Mouse (Mus musculus): ENCODE results near the gene Stoml3. TPM values are rescaled to one million over a fixed set of nuclear protein-coding genes. Genes with fewer than 3 reads are reported as not detected.

The Stoml3 gene
- polyA plus RNA-seq, 1 experiment from 2014 or later, result not detected

- 89% methylated on average over 7 of the region's 7 CpGs for WGBS
- H3K27me3 ChIP-seq (replicated peaks; ENCODE audit: control insufficient read depth, insufficient read depth, low read length), result no peaks in the 10 kb centered on the region
- no peak overlapping the region for H3K9ac ChIP-seq (ENCODE audit: low read length)
- no peak overlapping the region for H3K4me3 ChIP-seq (ENCODE audit: low read depth, low read length)
- DNase-seq (ENCODE audit: low spot score) (no peak), ATAC-seq (no peak)
- H3K9me3 ChIP-seq (replicated peaks; ENCODE audit: control insufficient read depth, low read length), result no peaks in the 10 kb centered on the region
- H3K27ac ChIP-seq (ENCODE audit: low read depth, low read length), result no peak overlapping the region
- H3K36me3 ChIP-seq (ENCODE audit: control insufficient read depth, insufficient read depth, low read length), result no peaks in the 10 kb centered on the region
- no peaks in the 10 kb centered on the region for H3K4me1 ChIP-seq (ENCODE audit: control insufficient read depth, insufficient read depth, low read length)
- no peak overlapping the region for H3K4me2 ChIP-seq (ENCODE audit: low read length)
These were observed 64.2 kb downstream of the Stoml3 start for GRCm38 (mm10) chr3:53552691-53553090.

GRCm38 (mm10) chr3:53555031-53555952, 66.8 kb downstream of the Stoml3 start:
- Histone ChIP-seq H3K9me3 (replicated peaks; ENCODE audit: control insufficient read depth, low read length) (no peaks in the 10 kb centered on the region), H3K27me3 (replicated peaks; ENCODE audit: control insufficient read depth, insufficient read depth, low read length) (no peaks in the 10 kb centered on the region), H3K4me2 (ENCODE audit: low read length) (no peak overlapping the region), H3K4me3 (ENCODE audit: low read depth, low read length) (no peak overlapping the region), H3K4me1 (ENCODE audit: control insufficient read depth, insufficient read depth, low read length) (no peaks in the 10 kb centered on the region), H3K36me3 (ENCODE audit: control insufficient read depth, insufficient read depth, low read length) (no peaks in the 10 kb centered on the region), H3K27ac (ENCODE audit: low read depth, low read length) (no peak overlapping the region), H3K9ac (ENCODE audit: low read length) (no peak overlapping the region)
- WGBS, result 50% methylated on average over 10 of the region's 10 CpGs
- DNase-seq (ENCODE audit: low spot score) (no peak), ATAC-seq (no peak)

GRCm38 (mm10) chr3:53557388-53558214, 69.1 kb downstream of the Stoml3 start:
- DNase-seq (ENCODE audit: low spot score), result peak; percentile 42

More at GRCm38 (mm10) chr3:53557388-53558214, 69.1 kb downstream of the Stoml3 start:
- H3K9me3 ChIP-seq (replicated peaks; ENCODE audit: control insufficient read depth, low read length), result no peaks in the 10 kb centered on the region
- ATAC-seq, result peak; percentile 40; the same call in 1 of the 2 replicates
- WGBS, result 76% methylated on average over 16 of the region's 16 CpGs
- no peaks in the 10 kb centered on the region for H3K4me1 ChIP-seq (ENCODE audit: control insufficient read depth, insufficient read depth, low read length)
- no peak overlapping the region for H3K4me2 ChIP-seq (ENCODE audit: low read length)
- no peaks in the 10 kb centered on the region for H3K36me3 ChIP-seq (ENCODE audit: control insufficient read depth, insufficient read depth, low read length)
- no peak overlapping the region for H3K9ac ChIP-seq (ENCODE audit: low read length)
- H3K27me3 ChIP-seq (replicated peaks; ENCODE audit: control insufficient read depth, insufficient read depth, low read length), result no peaks in the 10 kb centered on the region
- H3K27ac ChIP-seq (ENCODE audit: low read depth, low read length), result no peak overlapping the region
- no peak overlapping the region for H3K4me3 ChIP-seq (ENCODE audit: low read depth, low read length)

Other genes with a start within 250 kb of the Stoml3 start
- gene Nhlrc3, start 25.3 kb upstream of the Stoml3 start, polyA plus RNA-seq (2014; fragmentation: Nextera tagmentation; extraction: Ambion mirVana), result 7.0 and 8.5 TPM in 2 replicates
- 13.7 and 18.7 TPM in 2 replicates for gene Proser1, start 25.0 kb upstream of the Stoml3 start, polyA plus RNA-seq (2014; fragmentation: Nextera tagmentation; extraction: Ambion mirVana)
- 1.0 and 1.3 TPM in 2 replicates for gene Frem2, start 168.7 kb downstream of the Stoml3 start, polyA plus RNA-seq (2014; fragmentation: Nextera tagmentation; extraction: Ambion mirVana)